Mouse (Mus musculus) liver (tissue): ENCODE measurements around the gene Sh3rf1.

Experiments used
- DNase-seq: peaks from one replicate; pipeline ENCODE4 v3.0.0-alpha.2; 2020; ENCODE audit warnings: mixed read lengths

Gene Sh3rf1

DNA sequence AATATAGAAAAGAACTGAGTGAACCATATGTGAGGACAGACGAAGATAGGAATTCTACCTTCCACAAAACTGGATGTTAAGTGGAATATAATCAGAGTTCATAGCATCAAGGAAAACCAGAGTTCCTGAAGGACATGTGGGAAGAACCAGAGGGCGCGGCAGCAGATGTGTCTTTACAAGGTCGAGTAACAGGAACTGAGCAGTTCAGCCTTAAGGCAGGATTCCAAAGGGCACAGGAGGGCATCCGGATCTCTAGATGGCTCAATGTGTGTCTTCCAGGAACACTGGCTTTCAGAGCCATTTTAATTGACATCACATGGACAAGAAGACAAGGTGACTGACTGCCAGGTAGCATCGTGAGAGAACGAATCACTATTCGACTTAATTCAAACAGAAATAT, 102.6 kb downstream of the Sh3rf1 start:
- no peak for DNase-seq

DNA sequence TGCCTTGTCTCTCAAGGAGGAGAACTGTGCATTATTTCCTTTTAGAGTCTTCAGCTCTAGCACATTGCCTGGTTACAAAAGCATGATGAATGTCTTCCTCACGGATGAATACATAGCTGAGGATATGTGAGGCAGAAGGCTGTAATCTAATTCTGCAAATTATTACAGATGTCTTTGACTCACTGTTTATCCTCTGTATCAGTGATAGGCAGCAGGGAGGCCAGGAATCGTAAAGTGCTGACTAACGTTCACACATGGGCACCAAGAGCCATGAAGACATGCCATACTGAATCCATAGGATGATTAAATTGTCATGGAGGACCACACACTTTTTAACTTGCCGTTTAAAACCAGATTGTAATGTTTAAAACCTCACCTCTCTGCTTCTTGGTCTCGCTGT, 103.7 kb downstream of the Sh3rf1 start:
- no peak for DNase-seq

DNA sequence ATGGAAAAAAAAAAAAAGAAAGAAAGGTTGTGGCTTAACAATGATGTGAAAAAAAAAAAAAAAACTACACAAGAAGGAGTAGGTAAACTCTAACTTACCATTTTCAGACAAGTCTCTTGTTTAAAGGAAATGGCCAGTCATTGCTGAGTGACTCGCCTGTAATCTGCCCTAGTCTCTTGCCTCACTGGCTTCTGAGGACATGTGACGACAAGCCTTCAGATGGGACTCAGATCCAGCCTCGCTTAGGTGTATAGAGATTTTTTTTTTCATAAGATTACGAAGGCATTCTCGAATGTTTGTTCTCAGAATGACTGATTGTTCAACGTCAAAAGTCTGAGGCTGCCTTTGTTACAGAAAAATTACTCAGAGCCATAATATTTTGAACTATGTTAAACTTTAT, 116.0 kb downstream of the Sh3rf1 start:
- no peak for DNase-seq

DNA sequence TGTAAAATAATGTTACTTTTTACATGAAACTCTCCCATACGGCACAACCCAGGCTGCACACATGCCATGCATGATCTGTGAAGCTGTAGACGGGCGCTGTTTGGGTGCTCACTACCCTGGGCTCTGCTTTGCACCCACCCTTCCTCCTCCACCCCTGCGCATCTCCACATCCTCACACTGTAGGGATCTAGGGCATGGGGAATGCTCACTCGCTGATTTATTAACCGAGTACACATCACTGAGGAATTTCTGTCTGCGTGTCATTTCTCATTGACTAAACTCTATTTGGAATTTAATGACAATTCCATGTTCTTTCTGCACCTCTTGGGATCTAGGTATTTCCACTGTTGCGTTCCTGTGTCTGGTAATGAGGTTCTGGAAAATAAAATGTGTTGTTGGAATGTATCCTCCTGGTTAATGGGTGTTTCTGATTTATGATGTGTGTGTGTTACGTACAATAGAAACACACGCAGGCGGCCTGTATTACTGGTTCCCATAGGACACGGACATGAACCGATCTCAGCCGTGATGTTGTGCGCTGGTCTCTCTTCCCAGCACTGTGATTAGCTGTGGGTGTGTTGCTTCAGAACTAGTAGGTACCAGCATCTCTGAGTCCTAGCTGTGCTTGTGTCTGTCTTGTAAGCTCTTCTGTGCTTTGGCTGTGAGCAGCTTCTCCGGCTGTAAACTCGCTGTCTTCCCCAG, 116.8 kb downstream of the Sh3rf1 start:
- no peak for DNase-seq

DNA sequence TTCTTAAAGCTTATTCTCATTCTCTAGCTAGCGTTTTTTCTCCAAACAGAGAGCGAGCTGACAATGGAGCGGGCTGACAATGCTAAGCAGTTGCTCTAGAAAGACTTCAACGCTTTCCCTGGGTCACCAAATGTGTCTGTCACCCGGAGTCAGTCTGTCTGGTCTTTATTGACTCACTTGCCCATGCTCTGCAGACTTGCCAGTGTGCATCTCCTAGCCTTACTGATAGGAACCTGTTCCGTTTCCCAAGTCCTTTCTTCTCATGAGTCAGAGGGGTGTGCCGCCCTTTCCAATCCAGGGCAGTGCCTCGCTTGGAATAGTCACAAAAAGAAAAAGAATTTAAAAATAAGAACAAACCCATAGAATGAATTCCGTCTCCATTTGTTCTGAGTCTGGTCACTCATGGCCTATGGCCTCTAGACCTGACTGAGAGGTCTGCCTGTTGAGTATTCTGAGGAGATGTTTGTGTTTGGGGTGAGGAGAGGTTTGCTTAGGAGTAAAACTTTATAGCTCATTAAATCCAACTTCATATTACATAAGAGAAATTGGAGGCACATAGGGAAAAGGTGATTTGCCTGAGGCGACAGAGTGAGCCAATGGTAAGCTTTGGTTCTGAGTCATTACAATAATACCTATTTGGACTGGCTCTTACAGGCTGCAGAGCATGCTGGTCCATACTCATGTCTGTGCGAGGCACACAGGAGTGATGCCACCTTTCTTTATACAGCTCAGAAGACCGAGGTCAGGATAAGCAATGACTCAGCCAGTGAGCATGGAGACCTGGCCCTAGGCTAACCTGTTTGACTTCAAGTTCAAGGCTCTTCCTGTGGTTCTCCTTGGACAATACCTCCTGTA, 118.1 kb downstream of the Sh3rf1 start:
- no peak for DNase-seq

DNA sequence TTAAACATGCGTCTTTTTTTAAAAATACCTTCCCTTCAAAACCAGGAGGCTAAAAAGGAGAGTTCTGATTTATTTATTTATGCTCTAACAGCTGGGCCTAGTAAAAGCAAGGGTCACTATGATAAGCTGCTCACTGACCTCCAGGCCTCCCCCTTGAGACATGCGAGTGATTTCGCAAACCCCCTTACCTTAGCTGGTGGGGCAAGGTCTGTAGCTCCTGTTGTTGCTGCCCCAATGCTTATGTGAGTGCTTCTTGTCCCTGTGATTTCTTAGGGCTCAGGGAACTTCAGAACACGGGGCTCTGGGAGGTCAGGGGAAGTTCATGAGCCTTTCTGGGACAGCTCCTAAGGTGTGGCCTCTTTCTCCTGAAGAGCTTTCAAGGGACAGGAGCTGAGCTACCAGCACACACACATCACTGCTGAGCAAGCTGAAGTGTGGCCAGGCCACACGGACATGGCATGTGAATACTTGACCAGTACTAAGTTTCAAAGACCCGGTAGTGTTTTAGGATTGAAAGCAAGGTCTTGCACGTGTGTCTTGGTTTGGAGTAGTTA, 118.9 kb downstream of the Sh3rf1 start:
- DNase-seq: no peak

- no peak for DNase-seq
These were observed 120.8 kb downstream of the Sh3rf1 start for GRCm38 (mm10) chr8:61344435-61344834.

DNA sequence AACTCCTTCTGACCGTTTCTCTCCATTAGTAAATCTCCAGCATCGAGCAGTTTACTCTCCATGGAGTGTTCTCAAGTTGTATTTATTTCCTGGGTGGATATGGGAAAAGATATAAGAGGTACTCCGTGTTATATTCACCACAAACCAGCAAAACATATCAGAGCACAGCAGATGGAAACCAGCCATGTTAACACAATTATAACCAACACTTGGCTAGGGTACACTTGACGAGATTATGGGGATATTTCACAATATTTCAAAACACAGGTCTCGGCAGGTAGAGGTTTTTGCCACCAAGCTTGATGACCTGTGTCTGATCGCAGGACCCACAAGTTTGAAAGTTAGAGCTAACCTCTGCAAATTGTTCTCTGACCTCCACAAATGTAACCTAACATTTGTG, 123.3 kb downstream of the Sh3rf1 start:
- no peak for DNase-seq

DNA sequence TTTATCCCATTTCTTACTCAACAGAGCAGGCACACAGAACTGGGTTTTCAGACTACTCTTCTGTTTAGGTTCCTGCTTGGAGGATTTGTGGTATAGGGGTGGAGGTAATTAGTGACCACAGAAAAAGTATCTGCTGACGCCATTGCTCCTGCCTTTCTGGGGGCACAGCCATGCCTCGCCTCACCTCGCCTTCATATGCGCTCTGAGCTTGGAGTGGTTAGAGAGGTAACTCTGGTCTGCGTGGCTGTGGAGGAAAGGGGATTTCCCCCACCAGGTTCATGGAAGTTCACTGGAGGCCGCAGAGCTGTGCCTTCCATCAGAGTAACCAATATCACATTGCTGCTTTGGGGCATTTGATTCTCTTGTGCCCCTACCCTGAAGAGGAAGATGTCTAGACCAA, 123.9 kb downstream of the Sh3rf1 start:
- no peak for DNase-seq

DNA sequence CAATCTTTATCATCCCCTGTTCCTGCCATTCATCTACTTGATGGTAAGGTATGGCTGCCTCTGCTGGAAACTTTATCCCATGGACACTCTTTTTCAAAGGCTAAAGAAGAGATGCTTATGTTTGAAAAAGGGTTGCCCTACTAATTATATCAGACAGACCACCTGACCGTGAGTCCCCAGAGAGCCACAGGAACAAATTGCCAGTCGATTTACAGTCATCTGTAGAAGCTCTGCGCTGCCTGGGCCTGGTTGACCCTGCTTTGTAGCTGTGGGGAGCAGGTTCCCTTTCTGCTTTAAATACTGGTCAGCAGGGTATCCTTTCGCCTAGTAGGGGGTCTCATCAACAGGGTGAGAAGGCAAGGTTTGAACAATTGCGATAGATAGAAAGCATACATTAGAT, 124.4 kb downstream of the Sh3rf1 start:
- DNase-seq: no peak

DNA sequence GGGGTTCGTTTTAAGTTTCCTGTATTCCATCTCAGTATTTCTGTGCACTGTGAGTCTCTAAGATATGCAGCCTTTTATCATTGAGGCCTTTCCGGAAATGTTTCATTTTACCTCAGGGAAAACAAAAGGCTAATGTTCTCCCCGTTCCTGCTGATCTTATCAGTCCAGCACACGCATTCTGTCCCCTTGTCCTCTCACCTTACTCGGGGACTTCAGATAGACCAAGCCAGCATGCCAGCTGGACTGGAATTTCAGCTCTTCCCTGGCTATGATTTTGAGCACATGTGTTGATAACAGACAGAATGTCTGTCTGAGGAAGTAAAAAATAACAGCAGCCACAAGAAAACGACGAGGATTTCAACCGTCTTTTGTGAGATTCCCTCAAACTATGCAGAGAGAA, 124.8 kb downstream of the Sh3rf1 start:
- DNase-seq: no peak

- no peak for DNase-seq
These were observed 126.8 kb downstream of the Sh3rf1 start for GRCm38 (mm10) chr8:61350443-61350842.

DNA sequence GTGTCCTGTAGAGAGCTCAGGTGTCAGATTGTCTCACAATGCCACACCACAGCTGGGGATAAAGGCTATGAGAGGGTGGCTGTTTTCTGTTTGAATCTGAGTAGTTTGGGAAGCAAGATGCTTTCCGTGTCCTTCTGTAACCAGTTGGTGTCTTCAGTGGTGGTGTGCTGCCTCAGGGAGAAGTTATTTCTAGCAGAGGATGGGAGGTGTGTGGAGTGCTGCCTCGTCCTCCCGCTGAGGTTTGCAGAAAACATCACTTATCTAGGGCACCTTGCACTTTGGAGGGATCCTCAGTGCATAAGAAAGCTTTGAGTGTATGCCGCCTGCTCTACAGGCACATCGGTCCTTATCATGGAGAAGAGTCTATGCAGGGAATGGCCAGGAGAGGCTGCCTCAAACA, 128.0 kb downstream of the Sh3rf1 start:
- no peak for DNase-seq

- DNase-seq: no peak
These were observed 131.8 kb downstream of the Sh3rf1 start for GRCm38 (mm10) chr8:61355503-61355902.

- no peak for DNase-seq
These were observed 135.3 kb downstream of the Sh3rf1 start for GRCm38 (mm10) chr8:61359004-61359403.

DNA sequence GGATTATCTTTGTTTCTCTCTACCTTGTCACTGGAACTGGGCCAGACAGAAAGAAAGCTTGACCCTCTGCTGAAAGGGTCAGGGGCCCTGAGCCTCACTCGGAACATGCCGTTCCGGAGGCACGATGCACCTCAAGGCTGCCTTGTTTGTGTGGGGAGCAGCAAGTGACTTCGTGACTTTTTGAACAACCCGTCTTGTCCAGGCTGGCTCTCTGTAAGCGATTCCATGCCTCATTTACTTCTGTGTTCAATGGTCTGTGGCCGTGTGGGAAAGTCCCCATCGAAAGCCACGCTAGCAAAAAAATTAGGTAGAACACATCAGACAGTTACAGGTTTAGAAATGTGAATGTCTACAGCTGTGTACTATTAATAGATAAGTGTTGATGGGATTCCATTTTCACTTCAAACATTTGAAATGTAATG, 136.2 kb downstream of the Sh3rf1 start:
- DNase-seq: no peak

GRCm38 (mm10) chr8:61360362-61360761, 136.7 kb downstream of the Sh3rf1 start:
- DNase-seq: no peak

GRCm38 (mm10) chr8:61361476-61361875, 137.8 kb downstream of the Sh3rf1 start:
- no peak for DNase-seq

GRCm38 (mm10) chr8:61362301-61362913, 138.7 kb downstream of the Sh3rf1 start:
- no peak for DNase-seq

GRCm38 (mm10) chr8:61373303-61373702, 149.6 kb downstream of the Sh3rf1 start:
- no peak for DNase-seq

DNA sequence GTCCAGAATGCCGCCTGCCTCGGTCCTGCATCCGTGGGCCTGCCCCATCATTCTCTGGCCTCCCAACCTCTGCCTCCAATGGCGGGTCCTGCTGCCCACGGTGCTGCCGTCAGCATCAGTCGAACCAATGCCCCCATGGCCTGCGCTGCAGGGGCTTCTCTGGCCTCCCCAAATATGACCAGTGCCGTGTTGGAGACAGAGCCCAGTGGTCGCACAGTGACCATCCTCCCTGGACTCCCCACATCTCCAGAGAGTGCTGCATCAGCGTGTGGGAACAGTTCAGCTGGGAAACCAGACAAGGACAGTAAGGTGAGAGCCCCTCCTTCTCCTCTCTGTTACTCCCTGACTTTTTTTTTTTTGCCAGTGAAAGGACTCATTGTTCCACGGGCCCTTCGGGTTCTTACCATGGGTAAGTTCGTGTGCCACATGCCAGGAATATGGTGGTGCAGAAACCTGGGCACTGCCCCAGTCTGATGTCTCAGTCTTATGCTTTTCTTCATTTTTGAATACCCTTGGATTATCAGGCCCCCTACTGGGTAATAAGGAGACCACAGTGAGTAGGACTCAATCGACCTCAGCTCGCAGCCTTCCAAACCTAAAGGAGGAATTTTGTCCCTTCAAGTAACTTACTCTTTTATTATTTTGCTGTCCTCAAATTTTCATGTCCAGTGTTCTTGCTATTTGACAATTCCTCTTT, 150.5 kb downstream of the Sh3rf1 start:
- no peak for DNase-seq

DNA sequence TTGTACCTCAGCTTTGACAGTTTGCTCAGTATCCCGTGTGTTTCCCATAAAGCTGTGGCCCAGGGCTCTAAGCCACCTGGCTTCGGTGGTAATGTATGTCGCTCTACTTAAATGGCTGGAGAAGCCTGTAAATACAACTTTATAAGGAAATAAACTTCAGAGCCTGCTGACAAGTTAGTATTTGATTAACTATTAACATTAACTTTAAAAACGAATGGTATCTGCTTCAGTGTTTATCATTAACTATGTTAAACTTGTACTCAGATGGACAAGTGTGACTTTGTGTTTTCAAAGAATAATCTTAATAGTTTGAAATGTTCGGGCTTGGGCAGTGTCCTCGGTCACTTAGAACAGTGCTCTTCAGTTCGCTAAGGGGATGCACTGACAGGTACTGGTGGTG, 151.5 kb downstream of the Sh3rf1 start:
- no peak for DNase-seq
